Mouse (Mus musculus): Measurements from ENCODE around the gene Vps13d. TPM values are rescaled to one million over a fixed set of nuclear protein-coding genes. Genes with fewer than 3 reads are reported as not detected.
A peak's percentile ranks its signal among the peaks of the same experiment; 100 is the strongest.

Vps13d gene
- 10 to 100 TPM; 22.7 to 25.9 TPM for total RNA-seq (2021)
- long read RNA-seq, experiment 1, partial matches to known transcripts = 1 of 5 reads
- long read RNA-seq, experiment 1, other reads (novel, unspliced or antisense) = 4 of 5 reads
- long read RNA-seq, experiment 2, partial matches to known transcripts = 0 of 2 reads
- long read RNA-seq, experiment 2, other reads (novel, unspliced or antisense) = 2 of 2 reads

DNA sequence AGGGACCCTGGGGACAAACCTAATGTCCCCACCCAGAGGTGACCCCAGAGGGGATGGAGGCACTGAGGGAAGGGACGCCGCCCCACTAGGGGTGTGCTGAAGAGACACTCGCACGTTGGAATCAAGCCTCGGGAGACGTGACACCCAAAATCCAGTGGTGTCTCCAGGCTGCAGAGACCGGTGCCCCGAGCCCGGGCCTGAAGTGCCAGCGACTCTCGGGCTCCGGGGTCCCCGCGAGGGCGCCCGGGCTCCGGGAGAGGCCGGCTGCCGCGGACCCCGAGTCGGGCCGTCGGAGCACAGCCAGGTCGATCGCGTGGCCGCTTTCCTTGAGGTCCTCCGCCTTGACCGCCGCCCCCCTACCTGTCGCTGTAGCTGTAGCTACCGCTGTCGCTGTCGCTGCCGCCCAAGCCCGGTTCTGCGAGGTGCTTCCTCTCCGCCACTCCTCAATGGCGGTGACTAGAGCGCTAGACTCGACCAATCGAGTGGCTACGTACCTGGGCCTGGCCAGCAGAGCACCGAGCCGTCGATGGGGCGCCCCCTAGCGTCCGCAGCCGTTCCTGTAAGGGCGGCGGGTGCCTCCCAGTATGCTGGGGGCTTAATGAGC, at the start of gene Vps13d:
Vps13d (minus strand) TSS at position 447 of the 604 bp plus-strand sequence.
- intact Hi-C loops (cut with DNase I; ENCODE audit: low total_unique reads) = no loop called here

DNA sequence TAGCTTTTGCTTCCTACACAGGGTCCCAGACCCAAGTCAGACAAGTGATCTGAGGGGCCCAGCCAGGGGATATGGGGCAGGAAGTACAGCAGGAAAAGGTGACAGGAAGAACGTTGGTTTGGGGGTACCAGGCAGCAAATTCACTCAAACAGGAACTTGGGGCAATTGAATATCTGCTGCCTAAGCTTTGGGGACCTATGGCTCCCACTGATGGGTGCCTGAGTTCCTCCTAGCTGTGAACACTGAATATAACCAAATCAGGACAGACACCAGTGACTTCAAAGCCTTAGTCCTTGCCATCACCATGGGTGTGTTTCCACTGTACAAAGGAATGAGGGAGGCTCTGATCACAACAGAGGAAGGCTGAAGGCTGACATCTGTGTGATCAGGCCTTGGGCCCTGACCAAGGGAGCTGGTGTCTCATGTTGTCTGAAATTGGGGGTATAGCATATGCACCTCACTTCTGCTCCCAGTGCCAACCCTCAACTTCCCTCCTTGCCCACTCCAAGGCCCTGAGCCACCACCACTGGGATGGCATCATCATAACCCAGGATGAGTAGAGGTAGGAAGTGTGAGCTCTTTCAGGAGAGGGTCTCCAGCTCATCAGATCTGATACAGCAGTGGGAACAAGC, 48.0 kb upstream of the Vps13d start:
- intact Hi-C loops (cut with DNase I; ENCODE audit: low total_unique reads) = no loop called here
- DNase-seq = no peak

More for the DNA sequence above, at the start of gene Vps13d:
- DNase-seq = peak; percentile 91

DNA sequence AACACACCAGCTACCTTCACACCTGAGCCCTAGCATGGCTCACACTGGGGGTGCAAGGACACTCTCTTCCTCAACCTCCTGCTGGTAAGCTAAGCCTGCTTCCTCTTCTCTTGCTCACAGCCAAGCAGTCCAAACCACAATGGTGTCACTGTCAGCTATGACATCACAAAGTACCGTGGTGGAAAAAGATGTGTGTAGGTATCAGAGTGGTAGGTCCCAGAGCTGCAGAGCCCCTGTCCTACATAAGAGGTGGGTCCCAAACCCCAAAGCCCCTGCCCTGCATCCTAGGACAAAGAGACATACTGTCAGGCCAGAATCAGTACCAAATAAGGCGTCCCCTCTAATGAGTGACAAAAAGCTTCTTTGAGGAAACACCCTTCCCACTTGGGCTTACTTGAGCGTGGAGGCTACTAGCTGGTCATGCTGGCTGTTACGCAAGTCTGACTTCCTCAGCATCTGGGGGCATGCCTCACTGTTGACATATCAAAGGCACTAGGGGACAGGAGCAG, 46.0 kb upstream of the Vps13d start:
- intact Hi-C loops (cut with DNase I; ENCODE audit: low total_unique reads) = no loop called here
- DNase-seq = no peak

DNA sequence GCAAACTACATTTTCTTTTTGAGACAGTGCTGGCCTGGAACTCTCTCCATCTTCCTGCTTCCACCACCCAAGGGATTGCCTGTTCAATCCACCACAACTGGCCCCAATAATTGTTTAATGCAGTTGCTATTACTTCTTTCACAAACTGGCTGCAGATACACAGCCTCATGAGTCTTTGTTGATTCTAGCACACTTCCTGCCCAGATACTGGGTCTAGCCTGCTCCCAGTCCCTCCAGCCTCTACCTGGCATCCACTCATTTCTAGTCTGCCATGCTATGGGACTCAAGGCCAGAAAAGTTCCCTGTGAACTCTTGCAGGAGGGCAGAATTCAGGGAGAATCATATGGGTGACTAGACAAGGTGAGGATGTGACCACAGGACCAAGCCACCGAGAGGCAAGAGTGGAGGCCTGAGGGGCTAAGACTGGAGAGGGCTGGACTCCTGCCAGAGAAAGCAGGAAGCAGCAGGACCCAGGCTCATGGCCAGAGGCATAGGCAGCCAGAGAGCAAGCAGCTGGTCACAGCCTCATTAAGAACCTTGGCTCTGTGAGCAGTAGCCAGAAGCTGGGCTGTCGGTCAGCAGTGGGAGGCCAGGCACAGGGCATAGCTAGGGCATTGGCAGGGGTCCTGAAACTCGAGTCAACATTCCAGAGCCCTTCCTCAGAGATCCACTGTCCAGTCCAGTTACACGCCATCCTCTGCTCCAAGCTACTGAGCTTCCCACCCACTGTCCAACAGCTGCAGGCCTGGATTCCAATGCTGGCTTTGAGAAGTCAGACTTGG, 44.4 kb upstream of the Vps13d start:
- peak; percentile 87 for DNase-seq
- intact Hi-C loops (cut with DNase I; ENCODE audit: low total_unique reads) = no loop called here

DNA sequence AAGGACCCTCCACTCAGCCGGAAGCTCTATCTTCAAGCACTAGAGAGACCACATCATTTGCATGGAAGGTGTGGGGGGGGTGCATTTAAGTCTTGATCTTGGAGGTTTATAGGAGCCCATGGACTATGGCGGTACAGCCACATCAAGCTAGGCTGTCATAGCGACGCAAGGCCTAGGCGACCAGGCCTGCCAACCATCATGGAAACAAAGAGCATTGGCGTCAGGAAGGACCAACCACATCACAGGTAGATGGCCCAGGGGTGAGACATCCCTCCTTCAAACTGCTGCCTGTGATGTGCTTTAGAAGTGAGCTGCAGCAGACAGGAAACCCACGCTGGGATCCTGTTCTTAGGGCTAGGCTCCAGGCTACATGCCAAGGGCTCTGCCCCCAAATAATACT, 41.2 kb upstream of the Vps13d start:
- no peak for DNase-seq
- intact Hi-C loops (cut with DNase I; ENCODE audit: low total_unique reads) = no loop called here

DNA sequence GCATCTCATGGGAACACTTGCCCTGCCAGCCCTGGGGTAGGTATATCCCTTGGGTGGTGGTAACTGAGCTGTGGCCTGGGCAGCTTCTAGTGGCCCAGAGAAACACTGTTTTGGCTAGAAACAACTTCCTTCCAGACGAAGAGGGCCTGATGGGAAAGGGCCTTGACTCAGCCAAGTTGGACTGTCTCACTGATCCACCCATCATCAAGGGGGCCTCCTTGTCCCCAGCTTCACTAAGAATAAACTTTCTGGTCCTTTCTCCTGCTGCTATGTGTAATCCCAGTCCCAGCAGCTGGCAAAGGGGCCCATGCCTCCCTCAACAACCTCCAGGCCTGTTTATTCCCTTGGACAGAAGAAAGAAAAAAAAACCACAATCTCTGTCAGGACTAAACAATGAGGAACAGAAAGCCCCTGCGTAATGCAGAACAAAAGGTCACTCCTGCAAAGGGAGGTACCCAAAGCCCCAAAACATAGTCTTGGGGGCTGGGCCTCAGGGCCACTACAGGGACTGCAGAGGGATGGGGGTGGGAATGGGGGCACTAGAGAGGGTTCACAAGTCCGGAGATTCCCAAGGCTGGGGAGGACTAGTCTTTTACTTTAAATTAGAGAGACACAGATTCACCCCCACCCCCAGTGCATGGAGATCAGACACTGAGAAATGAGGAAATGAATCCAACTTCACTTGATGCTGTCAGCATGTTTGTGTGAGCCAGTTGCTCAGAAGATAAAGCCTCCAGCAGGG, 38.9 kb upstream of the Vps13d start:
- intact Hi-C loops (cut with DNase I; ENCODE audit: low total_unique reads) = no loop called here

DNA sequence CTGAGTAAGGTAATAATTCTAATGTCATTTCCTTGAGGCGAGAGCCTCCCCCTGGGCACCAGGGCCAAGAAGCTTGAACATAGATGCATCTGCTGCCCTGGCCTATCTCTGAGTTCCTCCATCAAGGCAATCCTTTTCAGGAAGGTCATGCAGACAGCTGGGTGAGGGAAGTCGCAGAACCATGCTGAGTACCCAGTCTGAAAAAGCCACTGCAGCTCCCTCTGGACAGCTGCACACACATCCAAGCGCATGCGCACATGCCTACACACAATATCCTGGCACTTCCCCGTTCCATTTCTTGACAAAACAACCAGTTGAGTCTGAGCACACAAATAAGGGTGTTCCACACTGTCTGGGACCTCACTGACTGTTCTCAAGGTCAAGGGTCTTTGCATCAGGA, 36.9 kb upstream of the Vps13d start:
- intact Hi-C loops (cut with DNase I; ENCODE audit: low total_unique reads) = no loop called here
- DNase-seq = peak; percentile 7

More for the DNA sequence above, 38.9 kb upstream of the Vps13d start:
- no peak for DNase-seq

DNA sequence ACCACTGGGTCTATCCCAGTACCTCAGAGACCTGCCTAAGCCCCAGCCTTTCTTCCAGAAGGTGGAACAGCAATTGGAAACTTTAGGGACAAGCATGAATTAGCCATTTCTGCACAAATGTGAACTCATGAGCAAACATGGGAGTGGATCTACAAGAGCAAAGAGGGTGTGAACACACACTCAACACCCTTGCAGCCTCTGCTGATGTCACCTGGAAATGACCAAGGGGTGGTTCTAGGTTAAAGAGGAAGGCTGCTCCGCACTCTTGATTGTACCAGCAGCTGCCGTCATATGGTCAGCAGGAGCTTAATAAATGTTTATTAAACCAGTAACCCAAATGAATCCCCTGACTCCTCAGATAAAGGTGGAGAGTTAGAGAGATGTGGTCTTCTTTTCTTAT, 35.8 kb upstream of the Vps13d start:
- intact Hi-C loops (cut with DNase I; ENCODE audit: low total_unique reads) = no loop called here
- DNase-seq = no peak

DNA sequence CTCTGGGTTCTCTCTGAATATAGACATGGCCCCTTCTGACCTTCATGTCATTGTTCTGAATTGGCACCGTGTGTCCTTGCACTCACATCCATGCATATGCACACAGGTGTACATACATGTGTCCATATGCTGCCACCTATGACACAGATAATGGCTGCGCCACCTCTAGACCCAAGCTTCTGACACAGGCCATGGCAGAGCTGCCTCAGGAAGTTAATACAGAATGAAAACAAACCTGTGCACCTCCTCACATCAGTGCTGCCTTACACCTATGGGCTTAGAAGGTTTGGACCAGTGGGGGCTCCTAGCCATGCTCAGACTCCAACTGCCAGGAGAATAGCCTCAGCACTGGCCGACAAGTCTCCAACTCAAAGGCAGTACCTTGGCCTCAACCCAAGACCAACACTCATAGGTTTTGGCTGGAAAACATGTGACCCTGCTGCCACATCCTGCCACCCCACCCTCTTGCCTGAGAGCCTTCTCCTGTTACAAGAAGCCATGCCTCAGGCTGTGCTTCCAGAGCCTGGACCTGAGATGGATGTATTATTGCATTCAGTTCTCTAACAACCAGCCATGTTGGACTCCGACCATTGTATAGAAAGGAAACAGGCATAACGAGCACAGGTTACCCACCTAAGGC, 34.8 kb upstream of the Vps13d start:
- intact Hi-C loops (cut with DNase I; ENCODE audit: low total_unique reads) = no loop called here
- no peak for DNase-seq

DNA sequence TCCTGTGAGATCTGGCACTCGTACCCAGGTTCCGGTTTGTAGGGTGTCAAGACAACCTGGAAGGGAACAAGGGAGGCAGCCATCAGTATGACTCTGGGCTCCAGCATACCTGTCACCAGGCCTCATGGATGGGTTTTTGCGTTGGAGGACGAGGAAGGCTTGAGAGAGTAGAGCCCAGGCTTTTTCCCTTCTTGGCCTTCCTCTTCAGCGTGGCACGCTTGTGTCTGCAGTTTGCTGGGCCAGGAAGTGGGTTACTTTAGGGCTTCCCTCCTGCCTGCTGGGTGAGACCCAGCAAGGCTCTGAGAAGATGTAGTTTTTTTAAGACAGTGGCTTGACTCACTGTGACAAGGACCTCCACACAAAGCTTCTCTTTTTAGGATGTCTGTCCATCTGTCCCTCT, 34.2 kb upstream of the Vps13d start:
- DNase-seq = no peak
- intact Hi-C loops (cut with DNase I; ENCODE audit: low total_unique reads) = no loop called here

DNA sequence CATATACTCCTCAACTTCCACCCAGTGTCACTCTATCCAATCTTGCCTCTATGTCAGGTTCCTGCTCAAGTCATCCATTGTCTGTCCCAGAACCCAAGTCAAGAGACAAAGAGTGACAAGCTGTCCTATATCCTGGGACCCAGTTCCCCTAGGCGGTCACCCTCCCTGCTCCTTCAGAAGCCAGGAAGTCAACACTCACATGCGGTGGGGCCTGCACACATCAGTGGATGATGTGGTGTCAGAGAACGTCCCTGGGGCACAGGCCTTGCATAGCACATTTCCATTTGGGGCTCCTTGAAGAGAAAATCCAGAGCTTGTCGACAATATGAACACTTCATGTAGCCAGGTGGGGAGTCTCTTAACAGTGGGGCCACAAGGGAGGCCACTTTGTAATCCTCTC, 29.8 kb upstream of the Vps13d start:
- intact Hi-C loops (cut with DNase I; ENCODE audit: low total_unique reads) = no loop called here
- no peak for DNase-seq

DNA sequence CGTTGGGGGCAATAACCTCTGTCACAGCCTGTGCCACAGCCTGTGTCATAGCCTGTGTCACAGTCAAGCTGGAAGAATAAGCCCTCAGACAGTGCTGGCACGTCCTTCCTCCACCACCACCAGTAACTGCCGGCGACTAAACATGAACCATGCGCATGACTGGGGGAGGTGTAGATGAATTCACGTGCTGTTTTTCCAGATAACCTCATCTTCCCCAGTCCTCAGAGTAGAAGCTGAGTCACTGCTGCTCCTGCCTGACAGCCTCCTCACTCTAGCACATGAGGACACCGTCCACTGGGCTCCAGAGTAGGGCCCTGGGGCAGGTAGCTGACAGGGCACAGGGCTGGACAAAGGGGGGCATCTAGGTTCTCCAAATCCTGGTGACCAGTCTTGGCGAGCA, 27.3 kb upstream of the Vps13d start:
- intact Hi-C loops (cut with DNase I; ENCODE audit: low total_unique reads) = no loop called here
- no peak for DNase-seq

DNA sequence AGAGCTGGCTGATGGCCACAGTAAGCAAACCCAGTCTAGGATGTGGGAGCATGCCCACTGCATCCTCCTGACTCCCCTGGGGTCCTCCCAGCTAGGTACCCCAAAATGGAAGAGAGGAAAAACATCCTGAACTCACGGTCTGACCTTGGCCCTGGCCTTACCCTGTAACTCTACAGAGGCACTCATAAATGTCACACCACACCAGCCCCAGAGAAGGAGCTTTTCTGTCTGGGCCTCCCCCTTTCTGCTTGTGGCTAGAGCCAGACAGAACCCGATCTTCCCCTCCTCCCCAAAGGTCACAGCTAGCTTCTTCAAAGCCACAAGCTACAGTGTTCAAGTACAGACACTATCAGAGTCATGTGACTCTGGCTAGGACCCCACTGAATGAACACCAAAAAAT, 26.6 kb upstream of the Vps13d start:
- intact Hi-C loops (cut with DNase I; ENCODE audit: low total_unique reads) = no loop called here
- no peak for DNase-seq

DNA sequence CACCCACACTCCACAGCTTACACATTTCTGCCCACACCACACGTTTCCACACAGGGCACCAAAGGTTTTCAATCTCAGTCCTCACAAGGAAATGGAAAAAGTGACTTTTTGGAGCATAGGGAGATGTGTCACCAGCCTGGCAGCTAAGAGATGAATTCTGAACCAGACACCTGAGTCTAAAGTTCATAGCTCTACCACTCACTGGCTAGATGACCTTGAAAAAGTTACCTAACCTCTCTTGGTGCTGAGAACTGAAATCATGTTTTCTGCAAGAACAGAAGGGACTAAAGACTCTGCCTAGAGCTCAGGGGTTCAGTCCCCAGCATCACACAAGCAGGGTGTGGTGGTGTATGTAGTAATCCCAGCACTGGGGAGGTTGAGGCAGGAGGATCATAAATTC, 25.2 kb upstream of the Vps13d start:
- no peak for DNase-seq
- intact Hi-C loops (cut with DNase I; ENCODE audit: low total_unique reads) = no loop called here

DNA sequence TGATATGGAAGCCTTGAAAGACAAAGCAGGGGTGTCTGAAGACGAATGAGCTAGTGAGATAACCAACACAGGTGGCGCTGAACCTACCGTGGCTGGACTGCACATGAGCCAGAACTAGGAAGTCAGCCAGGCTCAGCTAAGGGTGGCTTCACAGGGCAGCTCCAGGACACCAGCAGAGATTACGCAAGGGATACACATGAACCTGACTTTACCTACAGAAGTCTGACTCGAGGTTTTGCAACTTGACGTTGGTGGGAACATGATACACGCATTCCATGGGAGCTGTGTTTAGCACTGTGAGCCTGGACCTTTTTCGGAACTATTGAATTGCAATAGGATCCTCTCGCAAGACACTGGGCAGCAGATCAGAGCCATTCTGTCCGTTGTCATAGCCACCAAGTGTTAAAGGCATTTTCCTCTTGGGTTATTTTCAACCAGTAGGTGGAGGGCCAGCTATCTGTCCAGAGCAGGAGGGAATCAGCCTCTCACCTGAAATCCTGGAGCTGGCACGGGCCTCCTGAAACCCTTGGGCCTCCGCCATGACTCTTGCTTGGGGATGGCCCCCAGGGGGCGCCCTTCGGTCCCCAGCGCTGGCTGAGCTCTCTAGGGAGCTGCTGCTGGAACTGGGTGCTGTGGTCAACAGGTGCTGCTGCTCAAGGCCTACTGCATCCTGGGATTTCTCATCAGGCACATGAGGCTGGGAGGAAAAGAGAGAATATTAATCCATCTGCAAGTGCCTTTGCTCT, 24.6 kb upstream of the Vps13d start:
- peak; percentile 50 for DNase-seq
- intact Hi-C loops (cut with DNase I; ENCODE audit: low total_unique reads) = no loop called here

DNA sequence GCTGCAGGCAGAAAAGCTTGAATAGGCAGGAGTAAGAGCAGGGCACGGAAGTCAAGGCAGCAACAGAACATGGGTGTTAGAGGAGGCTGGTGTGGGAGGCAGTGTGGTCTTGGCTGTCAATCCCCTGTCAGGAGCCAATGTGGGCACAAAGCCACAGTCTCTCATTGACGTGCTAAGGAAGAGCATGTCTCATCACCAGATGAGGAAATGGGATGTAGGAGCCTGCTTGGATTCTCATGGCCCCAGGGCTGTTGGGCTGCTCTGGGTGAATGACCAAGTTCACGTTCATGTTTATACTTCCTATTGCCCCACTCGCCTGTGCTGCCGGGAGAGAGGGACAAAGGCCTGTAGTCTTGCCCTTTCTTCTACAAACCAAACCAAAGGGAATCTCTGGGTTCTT, 23.0 kb upstream of the Vps13d start:
- intact Hi-C loops (cut with DNase I; ENCODE audit: low total_unique reads) = no loop called here
- DNase-seq = peak; percentile 36

DNA sequence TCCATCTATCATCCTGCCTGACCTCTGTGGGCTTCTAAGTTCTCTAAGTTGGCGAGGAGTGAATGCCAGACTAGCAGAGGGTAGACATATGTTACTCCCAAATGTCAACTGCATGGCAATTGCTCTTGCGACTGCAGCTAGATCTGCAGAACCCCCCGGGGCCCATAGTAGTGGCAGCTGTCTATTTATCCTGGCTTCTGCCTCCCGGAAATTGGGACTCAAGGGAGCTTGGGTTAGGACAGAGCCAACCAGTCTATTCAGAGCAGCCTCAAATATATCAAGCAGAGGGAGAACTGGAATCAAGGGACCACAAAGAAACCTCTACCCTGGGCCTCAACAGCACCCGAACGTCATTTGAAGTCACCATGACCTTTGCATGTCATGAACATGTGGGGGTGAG, 22.2 kb upstream of the Vps13d start:
- intact Hi-C loops (cut with DNase I; ENCODE audit: low total_unique reads) = no loop called here
- no peak for DNase-seq

DNA sequence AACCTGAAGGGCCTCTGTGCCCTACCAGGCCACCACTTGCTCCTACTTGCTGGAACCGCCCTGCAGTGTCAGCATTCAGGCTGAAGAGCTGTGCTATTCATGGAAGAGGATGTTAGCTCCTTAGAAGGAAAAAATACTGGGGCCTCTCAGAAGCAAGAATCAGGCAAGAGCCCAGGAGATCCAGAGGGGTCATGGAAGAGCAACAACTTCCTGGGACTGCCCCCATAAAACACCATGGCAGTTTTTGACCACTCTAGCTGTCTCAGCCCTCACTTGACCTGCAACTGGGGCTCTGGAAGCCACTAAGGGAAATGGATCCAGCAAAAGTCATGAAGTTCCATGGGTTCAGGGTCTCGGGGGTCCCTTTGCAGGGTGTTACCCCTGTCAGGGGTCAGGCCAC, 20.6 kb upstream of the Vps13d start:
- DNase-seq = no peak
- intact Hi-C loops (cut with DNase I; ENCODE audit: low total_unique reads) = loop anchor here (2.0 kb wide), 1 partner anchor 73 kb away; no protein-coding TSS in a partner anchor

Data from gastrocnemius, postnatal 14 days (tissue).